Mouse (Mus musculus) left cerebral cortex, adult 11 months (tissue): Measurements from ENCODE around the gene Ylpm1.

Experiments
- DNase-seq: peaks from one replicate; pipeline ENCODE4 v3.0.0; 2022; ENCODE audit warnings: low spot score

Gene Ylpm1

GRCm38 (mm10) chr12:85110698-85111592 lies 114.8 kb downstream of the Ylpm1 start, which contains the start of the genes Prox2 and Dlst:
Prox2 (minus strand) TSS chr12:85110759.
Dlst (plus strand) TSS chr12:85110833.
- DNase-seq = peak; percentile 77

- DNase-seq = no peak
These were observed 116.6 kb downstream of the Ylpm1 start for GRCm38 (mm10) chr12:85112550-85113251.

- DNase-seq = no peak
These were observed 117.2 kb downstream of the Ylpm1 start for GRCm38 (mm10) chr12:85113337-85113736.

- DNase-seq = no peak
These were observed 117.8 kb downstream of the Ylpm1 start for GRCm38 (mm10) chr12:85113917-85114316.

GRCm38 (mm10) chr12:85115678-85116077 lies 119.6 kb downstream of the Ylpm1 start:
- no peak for DNase-seq
